Comparison of ENCODE assay signal across 8 mouse cellular contexts in the genomic region with DNA sequence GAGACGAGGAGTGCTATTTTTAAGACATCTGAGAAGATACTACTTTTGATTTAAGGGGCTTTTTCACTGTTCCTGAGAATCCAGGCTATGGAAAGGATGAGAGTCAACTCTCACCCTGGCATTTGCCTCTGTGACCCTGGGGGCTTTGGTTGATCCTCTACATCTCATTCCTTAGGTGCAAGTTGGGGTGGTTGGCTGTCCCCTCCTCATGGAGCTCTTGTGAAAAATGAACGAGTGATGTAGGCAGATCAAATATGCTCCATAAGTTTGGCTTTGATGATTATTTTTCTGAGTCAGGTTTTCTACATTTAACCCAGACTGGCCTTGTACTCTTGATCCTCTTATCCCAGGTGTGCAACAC. TPM values are rescaled to one million over a fixed set of nuclear protein-coding genes. Genes with fewer than 3 reads are reported as not detected.
DNase-seq lines count a peak whose midpoint lies in the region; ATAC-seq and TF ChIP-seq lines count a peak whose summit lies in the region.

No protein-coding gene starts in this region.

- 8% methylated on average over 2 of the region's 2 CpGs for WGBS in embryonic facial prominence, embryonic 12.5 days

- H3K27ac ChIP-seq in layer of hippocampus, adult 2 months = peak overlapping the region; percentile 88
- H3K27ac ChIP-seq in embryonic facial prominence, embryonic 12.5 days = no peak overlapping the region; the same call in 1 of the 2 replicates

- H3ac ChIP-seq in myocyte (ENCODE audit: control insufficient read depth, insufficient read length) = peak overlapping the region; percentile 14

- ATAC-seq in embryonic facial prominence, embryonic 12.5 days (ENCODE audit: insufficient number of reproducible peaks, insufficient read depth, low FRiP score, low TSS enrichment) = no peak
- ATAC-seq in inflammation-experienced regulatory T-cells, adult 6 months = peak; percentile 11

- H3K4me3 ChIP-seq in layer of hippocampus, adult 2 months = peak overlapping the region; percentile 70
- H3K4me3 ChIP-seq in embryonic facial prominence, embryonic 12.5 days = peak overlapping the region; percentile 61
- peak overlapping the region; percentile 91 for H3K4me3 ChIP-seq in myocyte

- TF ChIP-seq CTCF in layer of hippocampus, adult 2 months (conservative IDR thresholded peaks at IDR 0.05) = no peak

- peaks cover 8% of the 10 kb centered on the region; the same call in 1 of the 2 replicates for H3K36me3 ChIP-seq in embryonic facial prominence, embryonic 12.5 days
- H3K36me3 ChIP-seq in myocyte (ENCODE audit: control insufficient read depth, insufficient read depth) = no peaks in the 10 kb centered on the region

- H3K9ac ChIP-seq in embryonic facial prominence, embryonic 12.5 days = peak overlapping the region; percentile 57

- H3K79me2 ChIP-seq in myocyte (ENCODE audit: control insufficient read depth, insufficient read depth) = peaks cover 5% of the 10 kb centered on the region

- DNase-seq in layer of hippocampus, adult 2 months (ENCODE audit: low spot score in 2 of 2) = no peak
- no peak for DNase-seq in layer of hippocampus, adult 9-11 months
- no peak for DNase-seq in layer of hippocampus, adult 11-12 months (ENCODE audit: low spot score)
- no peak for DNase-seq in adrenal gland, postnatal 10 days
- no peak for DNase-seq in left cerebral cortex, postnatal 10 days (ENCODE audit: extremely low spot score in 1 of 2, low spot score in 2 of 2)

- no peaks in the 10 kb centered on the region for H3K9me3 ChIP-seq in embryonic facial prominence, embryonic 12.5 days

- no peaks in the 10 kb centered on the region for H3K27me3 ChIP-seq in embryonic facial prominence, embryonic 12.5 days
- peaks cover 2% of the 10 kb centered on the region for H3K27me3 ChIP-seq in myocyte (ENCODE audit: control insufficient read depth, insufficient read depth, insufficient read length)

- TF ChIP-seq POLR2A in myocyte (IDR thresholded peaks at IDR 0.05; ENCODE audit: insufficient read length, low read depth) = no peak

- H3K4me1 ChIP-seq in embryonic facial prominence, embryonic 12.5 days = peaks cover 6% of the 10 kb centered on the region

- peak overlapping the region; percentile 87 for H3K4me2 ChIP-seq in embryonic facial prominence, embryonic 12.5 days (replicated peaks)
- peak overlapping the region; percentile 99 for H3K4me2 ChIP-seq in myocyte (ENCODE audit: low read depth)

- intact Hi-C loops in left cerebral cortex, postnatal 10 days (cut with DNase I) = no loop called here

TF ChIP-seq in myocyte, 11 proteins besides CTCF, POLR2A, EP300 and RAD21:
- TF ChIP-seq TCF12 (IDR thresholded peaks at IDR 0.05; ENCODE audit: insufficient read depth, poor library complexity, severe bottlenecking) (no peak), E2F4 (IDR thresholded peaks at IDR 0.05; ENCODE audit: insufficient read depth) (no peak), TCF3 (IDR thresholded peaks at IDR 0.05; ENCODE audit: insufficient read length, low read depth) (no peak), POLR2AphosphoS2 (IDR thresholded peaks at IDR 0.05; ENCODE audit: insufficient read length, low read depth) (no peak), REST (IDR thresholded peaks at IDR 0.05; ENCODE audit: insufficient read depth, insufficient read length) (no peak), MYOD1 (IDR thresholded peaks at IDR 0.05; ENCODE audit: control insufficient read depth in 1 of 3, insufficient read length in 2 of 3, low read depth in 2 of 3) (no peak), MYOG (IDR thresholded peaks at IDR 0.05; ENCODE audit: control insufficient read depth in 1 of 3, insufficient read depth in 1 of 3, insufficient read length in 2 of 3, low read depth in 2 of 3) (no peak), USF1 (IDR thresholded peaks at IDR 0.05; ENCODE audit: low read depth) (no peak), CEBPB (IDR thresholded peaks at IDR 0.05; ENCODE audit: insufficient read depth, poor library complexity, severe bottlenecking) (no peak), SRF (IDR thresholded peaks at IDR 0.05; ENCODE audit: control insufficient read depth, insufficient read length, low read depth) (no peak), MAX (IDR thresholded peaks at IDR 0.05; ENCODE audit: low read depth) (no peak)

RNA-seq across cellular contexts. Expression of gene Ccnq, which starts 0.3 kb away (rescaled TPM):
- 10 to 100 TPM; 20.0 to 20.7 TPM for total RNA-seq in layer of hippocampus, adult 2 months (2021)
- polyA plus RNA-seq in embryonic facial prominence, embryonic 12.5 days (2016; fragmentation: Nextera tagmentation; extraction: Ambion mirVana) = 43.0 and 43.1 TPM in 2 replicates
- polyA plus RNA-seq in inflammation-experienced regulatory T-cells, adult 6 months (2017; shearing (Covaris generic)) = 10 to 100 TPM; 32.5 to 41.1 (median 38.2) TPM
- 32.8 TPM for polyA plus RNA-seq in myocyte (2012; fragmentation: generic; extraction: Trizol)
- total RNA-seq in adrenal gland, postnatal 10 days (2021) = 10 to 100 TPM; 29.1 to 33.7 TPM
- total RNA-seq in left cerebral cortex, postnatal 10 days (2021) = 10 to 100 TPM; 18.2 to 19.0 TPM

RNA-seq across cellular contexts. Expression of gene Nlk, which starts 54.6 kb away (rescaled TPM):
- 10 to 100 TPM; 39.3 to 43.0 TPM for total RNA-seq in layer of hippocampus, adult 2 months (2021)
- 14.8 and 15.7 TPM in 2 replicates for polyA plus RNA-seq in embryonic facial prominence, embryonic 12.5 days (2016; fragmentation: Nextera tagmentation; extraction: Ambion mirVana)
- polyA plus RNA-seq in inflammation-experienced regulatory T-cells, adult 6 months (2017; shearing (Covaris generic)) = 10 to 100 TPM; 22.2 to 32.3 (median 29.4) TPM
- polyA plus RNA-seq in myocyte (2012; fragmentation: generic; extraction: Trizol) = 5.0 TPM
- total RNA-seq in adrenal gland, postnatal 10 days (2021) = 10 to 100 TPM; 29.1 to 33.5 TPM
- total RNA-seq in left cerebral cortex, postnatal 10 days (2021) = 10 to 100 TPM; 59.1 to 59.4 TPM
